Mouse (Mus musculus): ENCODE measurements around the gene Nrtn. TPM values are rescaled to one million over a fixed set of nuclear protein-coding genes. Genes with fewer than 3 reads are reported as not detected.

Gene Nrtn
- total RNA-seq, 2 experiments from 2014 or later: 2.6 to 3.3 TPM

GRCm38 (mm10) chr17:56762769-56763731 lies 5.7 kb upstream of the Nrtn start:
- DNase-seq (ENCODE audit: low spot score): peak; percentile 56

- peak; percentile 83 for DNase-seq (ENCODE audit: low spot score)
Measured at GRCm38 (mm10) chr17:56761991-56762410, 4.7 kb upstream of the Nrtn start.

DNA sequence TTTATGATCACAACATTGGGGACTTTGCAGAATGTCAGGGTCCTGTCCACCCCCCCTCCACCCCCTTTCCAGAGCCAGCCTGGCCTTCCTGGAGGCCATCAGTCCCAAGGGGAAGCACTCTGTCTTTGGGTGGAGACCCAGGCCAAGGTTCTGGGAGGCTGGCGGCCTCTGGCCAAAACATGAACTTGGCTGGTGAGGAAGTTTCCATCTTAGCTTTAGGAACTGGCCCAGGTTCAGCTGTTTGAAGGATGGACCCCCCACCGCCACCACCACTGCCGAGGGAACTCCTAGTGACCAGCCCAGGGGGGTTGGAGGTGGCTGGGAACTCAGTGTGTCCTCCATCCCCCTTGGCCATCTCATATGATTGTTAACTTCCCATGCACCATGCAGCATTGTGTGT lies 3.7 kb upstream of the Nrtn start:
- no peak for DNase-seq (ENCODE audit: low spot score)

DNA sequence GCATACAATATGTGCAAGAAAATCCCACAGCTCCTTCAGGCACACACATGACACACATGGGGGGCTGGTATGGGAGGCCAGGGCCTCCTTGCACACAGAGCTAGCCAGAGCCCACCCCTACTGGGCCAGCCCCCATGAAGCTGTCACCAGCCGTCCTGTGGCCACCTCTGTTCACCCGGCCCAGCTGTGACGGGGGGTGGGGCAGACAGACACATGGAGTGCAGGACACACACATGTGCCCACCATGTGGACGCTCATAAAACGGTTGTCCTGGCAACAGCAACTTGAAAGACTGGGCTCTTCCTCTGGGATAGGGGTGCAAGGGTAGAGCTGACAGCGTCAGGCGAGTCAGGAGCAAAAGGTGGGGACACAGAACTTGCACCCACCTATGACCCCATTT lies 1.9 kb upstream of the Nrtn start:
- DNase-seq (ENCODE audit: low spot score): no peak

DNA sequence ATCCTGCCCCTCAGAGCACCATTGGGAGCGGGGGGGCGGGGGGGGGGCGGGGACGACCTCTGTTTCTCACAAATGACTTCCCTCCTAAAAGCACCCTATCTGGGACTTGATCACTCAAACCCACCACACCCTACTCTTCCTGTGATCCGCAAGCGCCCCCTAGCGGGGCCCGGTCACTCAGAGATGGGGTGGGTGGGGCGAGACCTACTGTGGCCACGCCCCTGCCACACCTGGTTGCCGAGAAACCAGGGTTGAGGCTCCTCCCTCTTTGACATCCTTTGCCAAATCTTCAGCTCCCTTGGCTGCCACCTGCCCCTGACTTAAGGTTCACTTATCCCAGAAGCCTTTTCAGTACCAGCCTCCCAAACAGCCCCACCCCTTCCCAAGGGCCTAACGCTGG lies 802 bp upstream of the Nrtn start:
- DNase-seq (ENCODE audit: low spot score): peak; percentile 77

DNA sequence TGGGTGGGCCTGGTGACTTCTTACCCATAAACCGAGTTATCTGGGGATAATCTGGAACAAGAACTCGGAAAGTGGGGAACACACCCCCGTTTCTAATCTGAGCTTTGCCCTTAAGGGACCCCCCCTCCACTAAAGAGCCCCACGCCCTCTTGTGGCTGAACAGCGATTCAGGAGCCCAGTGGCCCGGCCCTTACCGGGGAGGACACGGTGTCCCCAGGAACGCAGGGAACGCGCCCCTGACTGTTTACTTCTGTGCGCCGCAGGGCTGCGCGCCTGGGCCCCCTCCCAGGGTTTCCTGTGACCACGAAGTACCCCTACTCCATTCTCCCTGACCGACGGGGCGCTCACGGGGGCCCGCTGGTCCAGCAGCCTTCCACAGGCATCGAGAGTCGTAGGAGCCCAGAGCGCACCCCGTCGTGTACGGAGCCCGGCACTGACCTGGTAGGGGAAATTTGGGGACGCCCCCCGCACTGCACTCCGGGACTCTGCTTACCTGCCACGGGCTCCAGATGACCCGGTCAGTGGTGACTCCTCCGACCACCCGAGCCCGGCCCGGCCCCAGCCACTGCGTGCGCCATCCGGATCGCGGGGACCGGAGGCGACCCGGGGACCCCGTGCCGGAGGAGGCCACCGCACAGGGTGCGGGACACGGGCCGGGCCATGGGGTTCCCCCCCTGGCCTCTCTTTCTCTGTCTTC lies 479 bp downstream of the Nrtn start:
- peak; percentile 44 for DNase-seq (ENCODE audit: low spot score)

GRCm38 (mm10) chr17:56754271-56755185 lies 2.8 kb downstream of the Nrtn start:
- no peak for DNase-seq (ENCODE audit: low spot score)

- no peak for DNase-seq (ENCODE audit: low spot score)
Measured at GRCm38 (mm10) chr17:56753452-56753851, 3.9 kb downstream of the Nrtn start.

GRCm38 (mm10) chr17:56751404-56752072 lies 5.8 kb downstream of the Nrtn start:
- DNase-seq (ENCODE audit: low spot score): no peak

GRCm38 (mm10) chr17:56744173-56744572 lies 13.2 kb downstream of the Nrtn start:
- DNase-seq (ENCODE audit: low spot score): no peak

DNA sequence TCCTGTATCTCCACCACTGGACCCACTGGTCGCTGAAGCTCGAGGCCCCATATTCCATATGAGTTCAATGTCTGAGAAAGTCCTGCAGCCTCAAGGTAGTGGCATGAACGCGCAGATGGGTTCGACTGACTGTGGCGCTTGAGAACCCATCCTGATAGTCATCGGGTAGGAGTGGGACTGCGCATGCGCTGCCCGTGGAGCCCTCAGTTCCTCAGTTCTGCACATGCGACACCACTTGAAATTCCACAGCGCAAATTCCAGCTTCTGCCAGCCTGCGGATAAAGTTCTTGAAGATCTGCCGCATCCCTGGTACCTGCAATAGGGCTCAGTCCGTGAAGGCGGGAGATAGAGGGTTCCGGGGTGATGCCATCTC lies 16.6 kb downstream of the Nrtn start:
- no peak for DNase-seq (ENCODE audit: low spot score)

- no peak for DNase-seq (ENCODE audit: low spot score)
Measured at GRCm38 (mm10) chr17:56740118-56740787, 17.1 kb downstream of the Nrtn start.

DNA sequence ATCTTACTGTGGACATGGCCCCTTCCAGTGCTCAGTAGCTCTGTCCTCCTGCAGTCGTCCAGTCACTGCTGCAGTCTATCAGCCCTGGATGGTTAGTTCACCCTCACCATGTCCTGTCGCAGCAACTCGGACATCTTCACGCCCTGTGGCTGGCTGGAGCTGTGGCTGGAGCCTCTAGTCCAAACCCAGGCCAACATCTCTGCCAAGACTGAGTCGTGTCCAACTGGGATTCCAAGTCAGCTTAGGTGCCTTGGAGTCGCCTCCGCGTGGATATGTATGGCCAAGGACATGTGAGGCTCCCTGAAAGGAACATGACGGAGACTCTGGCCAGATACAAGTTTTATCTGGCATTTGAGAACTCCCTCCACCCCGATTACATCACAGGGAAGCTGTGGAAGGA lies 19.1 kb downstream of the Nrtn start:
- DNase-seq (ENCODE audit: low spot score): no peak

GRCm38 (mm10) chr17:56736534-56736933 lies 20.8 kb downstream of the Nrtn start:
- DNase-seq (ENCODE audit: low spot score): no peak

GRCm38 (mm10) chr17:56729656-56730055 lies 27.7 kb downstream of the Nrtn start:
- DNase-seq (ENCODE audit: low spot score): no peak

DNA sequence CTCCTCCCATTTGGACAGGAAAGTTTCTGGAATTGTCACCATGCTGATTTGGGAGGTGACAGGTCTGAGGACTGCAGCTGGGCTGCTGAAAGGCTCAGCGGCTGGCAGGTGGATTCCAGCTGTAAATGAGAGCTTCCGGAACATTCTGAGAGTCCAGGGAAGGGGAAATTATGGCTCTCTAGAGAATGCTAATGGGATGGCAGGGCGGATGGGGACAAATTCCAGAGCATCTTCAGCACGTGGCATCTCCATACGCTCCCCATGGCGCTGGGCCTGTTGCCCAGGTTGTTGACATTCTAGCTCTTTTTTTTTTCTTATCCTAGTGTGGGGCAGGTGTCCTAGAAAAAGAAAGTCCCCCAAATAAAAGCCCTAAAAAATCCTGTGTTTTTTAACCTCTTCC lies 28.2 kb downstream of the Nrtn start:
- DNase-seq (ENCODE audit: low spot score): no peak

DNA sequence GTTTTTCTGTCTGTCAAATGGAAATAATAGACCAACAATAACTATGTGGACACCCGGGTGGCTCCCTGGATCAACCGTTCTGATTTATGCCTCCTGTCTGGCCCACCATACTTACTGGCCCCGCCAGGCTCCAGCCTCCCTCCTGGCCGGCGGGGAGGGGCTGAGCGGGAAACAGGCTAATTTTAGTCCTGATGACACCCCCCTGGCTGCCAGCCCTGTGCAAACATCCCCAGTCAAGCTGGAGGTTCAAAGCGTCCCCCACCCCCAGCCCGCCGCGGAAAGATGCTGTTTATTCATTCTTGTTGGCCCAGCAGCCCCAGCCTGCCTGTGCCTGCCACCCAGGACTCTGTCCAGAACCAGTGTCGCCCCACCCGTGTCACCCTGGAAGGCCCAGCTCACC lies 29.2 kb downstream of the Nrtn start:
- no peak for DNase-seq (ENCODE audit: low spot score)

GRCm38 (mm10) chr17:56727659-56728058 lies 29.7 kb downstream of the Nrtn start:
- DNase-seq (ENCODE audit: low spot score): no peak

DNA sequence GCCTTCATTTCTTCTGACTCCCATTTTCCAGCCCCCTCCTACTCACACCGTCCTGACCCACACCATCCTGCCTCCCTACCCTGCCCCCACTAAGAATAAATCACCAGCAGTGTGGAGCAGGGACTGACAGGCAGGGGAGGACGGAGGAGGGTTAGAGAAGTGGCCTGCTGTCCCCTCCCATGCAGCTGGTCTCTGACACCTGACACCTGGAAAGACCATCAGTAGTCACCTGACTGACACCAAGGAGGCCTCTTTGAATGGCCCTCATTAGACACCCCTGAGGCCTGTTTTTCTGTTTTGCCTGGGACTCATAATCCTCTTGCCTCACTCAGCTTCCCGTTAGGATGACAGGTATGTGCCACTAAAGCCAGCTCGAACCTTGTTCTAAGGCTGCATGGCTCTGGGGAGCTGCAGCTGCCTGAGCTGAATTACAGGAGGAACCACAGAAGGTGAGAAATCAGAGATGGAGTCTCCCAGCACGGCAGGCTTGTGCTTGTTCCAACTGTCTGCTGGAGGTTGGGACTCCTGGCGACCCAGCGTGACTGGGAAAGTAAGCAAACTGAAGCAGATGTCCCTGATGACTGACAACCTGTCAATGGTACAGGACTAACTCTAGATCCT lies 30.2 kb downstream of the Nrtn start:
- DNase-seq (ENCODE audit: low spot score): no peak

Data from gastrocnemius, adult 18-20 months (tissue).